Mouse (Mus musculus): Measurements from ENCODE around the gene Plxdc1. TPM values are rescaled to one million over a fixed set of nuclear protein-coding genes. Genes with fewer than 3 reads are reported as not detected.
"Not testable (repeated sequence)": the region's sequence is repeated elsewhere in the genome, so short reads cannot be mapped to it uniquely, and the experiment has no call there.

Plxdc1 gene
- total RNA-seq, 2 experiments from 2014 or later, result 7.1 to 7.6 TPM

DNA sequence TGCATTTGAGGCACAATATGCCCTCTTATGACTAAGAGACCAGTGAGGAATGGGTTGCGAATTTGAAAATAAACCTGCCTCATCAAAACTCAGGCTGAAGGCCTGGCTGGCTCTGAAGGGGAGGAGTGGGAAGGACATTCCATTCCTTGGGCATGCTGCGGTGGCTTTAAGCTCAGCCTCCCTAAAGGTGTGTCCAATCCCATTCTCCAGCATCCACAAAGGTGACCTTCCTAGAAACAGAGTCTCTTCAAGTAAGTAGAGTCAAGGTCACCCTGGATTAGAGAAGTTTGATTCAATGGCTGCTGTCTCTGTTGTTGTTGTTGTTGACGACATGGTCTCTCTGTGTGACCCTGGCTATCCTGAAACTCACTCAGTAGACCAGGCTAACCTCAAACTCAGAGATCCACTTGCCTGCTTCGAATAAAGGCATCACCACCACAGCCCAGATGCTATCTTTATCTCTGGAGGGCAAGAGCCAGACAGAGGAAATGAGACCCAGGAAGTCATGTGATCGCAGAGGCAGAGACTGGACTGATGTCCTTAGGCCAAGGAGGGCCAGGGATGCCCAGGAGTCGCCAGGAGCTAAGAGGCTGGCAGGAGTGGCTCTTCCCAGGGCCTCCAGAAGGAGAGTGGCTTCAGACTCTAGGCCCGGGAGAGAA is 27.5 kb downstream of the Plxdc1 start:
- no peak for DNase-seq (ENCODE audit: low spot score in 2 of 2)

DNA sequence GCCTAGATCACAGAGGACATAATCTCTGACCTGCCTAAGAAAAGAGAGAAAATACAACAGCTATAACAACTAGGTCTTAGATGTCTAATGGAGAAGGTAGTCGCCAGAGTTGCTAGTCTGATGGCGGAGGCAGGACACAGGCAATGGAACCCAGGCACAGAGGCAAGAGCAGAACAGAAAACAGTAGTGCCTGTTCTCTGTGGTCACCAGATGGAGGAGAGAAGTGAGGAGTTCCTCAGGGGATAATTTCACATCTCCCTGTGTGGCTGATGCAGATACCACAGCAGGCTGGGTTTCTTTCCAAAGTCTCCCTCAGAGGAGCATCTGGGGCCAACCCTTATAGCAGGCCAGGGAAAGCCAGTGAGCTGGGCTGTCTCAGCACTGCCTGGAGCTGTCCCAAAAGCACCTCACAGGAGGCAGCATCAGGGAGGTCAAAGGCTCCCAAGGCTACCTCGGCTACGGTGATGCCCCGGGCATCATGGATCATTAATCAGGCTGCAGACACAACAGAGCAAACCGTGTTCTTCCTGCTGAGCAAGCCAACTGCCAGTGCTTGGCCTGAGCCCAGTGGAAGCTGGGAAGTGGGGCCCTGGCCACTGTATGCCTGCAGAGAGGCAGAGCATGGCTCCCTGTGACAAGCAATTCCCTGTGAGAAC is 29.2 kb downstream of the Plxdc1 start:
- no peak for DNase-seq (ENCODE audit: low spot score in 2 of 2)

DNA sequence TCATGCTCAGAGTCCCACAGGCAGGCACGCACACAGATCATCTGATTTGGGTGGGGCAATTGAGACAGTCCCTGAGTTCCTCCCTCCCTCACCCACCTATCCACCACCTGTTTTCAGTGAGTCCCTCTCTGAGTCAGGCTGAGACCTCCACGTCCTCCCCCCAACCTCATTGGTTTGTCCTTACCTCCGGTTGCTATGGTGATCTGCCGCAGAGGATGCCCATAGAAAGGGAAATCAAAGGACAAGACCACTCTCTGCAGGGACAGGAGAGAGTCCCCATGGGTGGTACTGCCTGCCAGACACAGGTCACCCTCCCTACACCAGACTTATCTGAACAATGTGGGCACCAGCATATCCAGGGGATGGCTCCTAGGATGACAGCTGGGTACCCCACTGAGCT is 30.3 kb downstream of the Plxdc1 start:
- no peak for DNase-seq (ENCODE audit: low spot score in 2 of 2)

DNA sequence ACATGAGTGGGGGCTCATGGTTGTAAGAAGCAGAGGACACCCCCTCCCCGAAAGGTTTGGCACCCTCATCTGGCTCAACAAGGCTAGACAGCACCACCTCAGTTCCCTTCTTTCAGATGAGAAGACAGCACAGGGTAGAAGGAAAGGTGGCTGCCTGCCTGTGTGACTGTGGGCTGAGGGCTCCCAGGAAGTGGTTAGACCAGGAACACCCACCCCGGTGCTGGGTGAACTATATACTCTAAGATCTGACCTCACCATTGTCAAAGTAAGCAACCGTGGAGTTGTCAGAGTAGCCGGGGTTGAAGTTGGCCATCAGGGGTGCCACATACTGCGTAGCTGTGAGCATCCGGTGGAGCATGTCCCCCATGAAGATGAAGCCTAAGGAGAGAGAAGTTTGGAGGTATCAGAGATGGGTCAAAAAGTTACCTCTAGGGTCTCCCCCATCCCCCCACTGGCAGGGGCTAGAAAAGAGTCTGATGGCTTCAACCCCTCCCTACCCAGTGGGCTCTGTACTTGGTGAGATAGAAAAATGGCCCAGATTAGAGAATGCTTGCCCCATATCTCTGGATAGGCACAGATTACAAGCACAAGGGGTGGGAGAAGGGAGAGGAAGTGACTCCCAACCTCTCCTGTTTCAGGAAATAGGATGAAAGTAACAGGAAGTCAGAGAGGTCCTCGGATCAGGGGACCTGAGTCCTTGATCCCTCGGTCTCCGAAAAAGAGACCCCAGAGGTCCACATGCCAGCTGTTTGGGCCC is 30.9 kb downstream of the Plxdc1 start:
- DNase-seq (ENCODE audit: low spot score in 2 of 2), result no peak

DNA sequence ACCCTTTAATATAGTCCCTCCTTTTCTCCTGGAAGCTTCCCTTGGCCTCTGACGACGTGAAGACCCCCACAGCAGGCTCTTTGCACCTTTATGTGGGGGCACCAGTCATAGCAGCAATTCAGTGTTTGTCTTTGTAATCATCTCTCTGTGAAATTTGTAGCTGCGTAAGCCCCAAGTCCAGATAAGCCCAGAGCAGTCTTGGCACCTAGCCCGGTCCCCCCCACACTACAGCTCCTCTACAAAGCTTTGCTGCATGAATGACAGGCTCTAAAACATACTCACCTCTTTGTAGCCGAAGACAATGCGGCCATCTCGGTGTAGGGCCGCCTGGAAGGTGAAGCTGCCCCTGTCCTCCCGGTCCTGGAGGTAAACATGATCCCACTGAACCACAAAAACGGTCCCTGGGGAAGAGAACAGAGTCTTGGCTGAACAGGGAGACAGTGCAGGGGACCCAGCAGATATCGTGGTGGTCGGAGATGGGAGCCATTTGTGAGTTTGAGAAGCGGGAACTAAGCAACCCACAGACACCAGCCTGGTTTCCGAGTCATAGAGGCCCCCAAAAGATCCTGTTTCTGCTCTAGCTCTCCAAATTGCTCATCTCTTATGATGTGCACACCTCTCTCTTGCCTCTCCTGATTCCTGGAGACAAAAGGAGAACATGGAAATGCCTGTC is 31.6 kb downstream of the Plxdc1 start:
- DNase-seq (ENCODE audit: low spot score in 2 of 2), result no peak

DNA sequence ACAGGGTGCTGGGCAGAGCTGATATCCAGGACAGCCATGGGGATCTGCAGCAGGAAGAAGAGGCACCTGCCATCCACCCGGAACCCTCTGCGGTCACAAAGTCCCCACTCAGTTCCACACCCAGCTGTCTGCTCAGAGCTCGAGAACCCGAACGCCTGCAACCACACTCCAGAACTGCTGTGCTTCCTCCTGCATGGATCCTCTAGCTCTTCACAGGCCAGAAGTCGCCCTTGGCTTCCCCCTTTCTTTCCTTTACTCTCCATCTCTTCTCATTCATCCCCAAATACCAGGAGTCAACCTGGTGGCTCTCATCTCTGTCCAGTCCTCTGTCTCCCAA is 32.3 kb downstream of the Plxdc1 start:
- DNase-seq (ENCODE audit: low spot score in 2 of 2), result no peak

DNA sequence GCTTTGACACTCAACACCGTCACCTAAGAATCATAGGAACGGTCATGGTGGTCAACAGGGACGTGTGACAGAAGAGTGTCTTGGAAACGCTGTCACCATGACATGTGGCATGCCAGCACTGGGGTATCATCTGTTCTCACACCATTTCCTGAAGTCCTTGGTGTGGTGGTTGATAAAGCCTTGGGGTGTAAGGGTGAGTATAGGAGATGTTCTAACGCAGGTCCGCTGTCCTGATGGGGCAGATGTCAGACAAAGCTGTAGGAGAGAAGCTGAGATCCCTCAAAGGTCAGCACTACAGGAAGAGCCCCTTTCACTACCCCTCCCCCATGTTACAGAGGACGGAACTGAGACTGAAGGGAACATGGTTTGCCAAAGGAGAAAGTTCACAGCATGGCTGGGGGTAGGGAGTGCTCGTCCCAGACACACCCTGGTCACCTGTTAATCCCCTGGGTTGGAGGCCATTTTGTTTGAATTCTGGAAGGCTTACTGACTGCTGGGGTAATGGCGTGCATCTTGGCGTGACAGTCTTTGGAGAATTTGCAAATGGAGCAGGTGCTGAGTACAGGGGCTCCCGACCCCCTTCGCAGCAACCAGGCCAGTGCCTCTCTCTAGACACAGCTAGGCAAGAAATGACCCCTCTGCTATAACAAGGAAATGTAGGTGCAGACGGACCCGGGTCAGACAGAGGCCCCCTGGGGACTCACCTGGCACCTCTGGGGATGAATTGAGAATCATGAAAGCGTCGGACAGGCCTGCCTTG is 32.9 kb downstream of the Plxdc1 start:
- no peak for DNase-seq (ENCODE audit: low spot score in 2 of 2)

DNA sequence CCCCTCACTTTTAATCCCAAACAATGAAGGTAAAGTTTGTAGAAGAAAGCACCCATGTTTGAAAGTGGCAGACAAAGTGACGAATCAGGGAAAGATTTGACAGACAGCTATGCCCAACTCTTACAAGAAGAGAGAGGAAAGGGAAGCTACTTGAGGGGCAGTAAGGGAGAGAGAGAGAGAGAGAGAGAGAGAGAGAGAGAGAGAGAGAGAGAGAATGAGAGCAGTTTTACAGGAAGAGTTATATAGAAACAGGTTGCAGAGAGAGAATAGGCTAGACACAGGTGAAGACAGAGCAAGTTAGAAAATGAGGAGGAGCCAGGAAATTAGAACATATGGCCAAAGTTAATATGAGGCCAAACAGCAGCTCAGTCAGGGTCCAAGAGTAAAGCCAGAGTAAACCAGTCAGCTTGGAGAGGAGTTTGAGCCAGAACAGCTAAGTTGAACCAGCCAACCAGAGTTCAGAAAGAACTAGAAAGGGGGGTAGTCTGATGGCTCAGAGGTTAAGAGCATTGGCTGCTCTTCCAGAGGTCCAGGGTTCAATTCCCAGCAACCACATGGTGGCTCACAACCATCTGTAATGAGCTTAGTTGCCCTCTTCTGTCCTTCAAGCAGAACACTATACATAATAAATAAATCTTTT is 33.8 kb downstream of the Plxdc1 start:
- no peak for DNase-seq (ENCODE audit: low spot score in 2 of 2)

DNA sequence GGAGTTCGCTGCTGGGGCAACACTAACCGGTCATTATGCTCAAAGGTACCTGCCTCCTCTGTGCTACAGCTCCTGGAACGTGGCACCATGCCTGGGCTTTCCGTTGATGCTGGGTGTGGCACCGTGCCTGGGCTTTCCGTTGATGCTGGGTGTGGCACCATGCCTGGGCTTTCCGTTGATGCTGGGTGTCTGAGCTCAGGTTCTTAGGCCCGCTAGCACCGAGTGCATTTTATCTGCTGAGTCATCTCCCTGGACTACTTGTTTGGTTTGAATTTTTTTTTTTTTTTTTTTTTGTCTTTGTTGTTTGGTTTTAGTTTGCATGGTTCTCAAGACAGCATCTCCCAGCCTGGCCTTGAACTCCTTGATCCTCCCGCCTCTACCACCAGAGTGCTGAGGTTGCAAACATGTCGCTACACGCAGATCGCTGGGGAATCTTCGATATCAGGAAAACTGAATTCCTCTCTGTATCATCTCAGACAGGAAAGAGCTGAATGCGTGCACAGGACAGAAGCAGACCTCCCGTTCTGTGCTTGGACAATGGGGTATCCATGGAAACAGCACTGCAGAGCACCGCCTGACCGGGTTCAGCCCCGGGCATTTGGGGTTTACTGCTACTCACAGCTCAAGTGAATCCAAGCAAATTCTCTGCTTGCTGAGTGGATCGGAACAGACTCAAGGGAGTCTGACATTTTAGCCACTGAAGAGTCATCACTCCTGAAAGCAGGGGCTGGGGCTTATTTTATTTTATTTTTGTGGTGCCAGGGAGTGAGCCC is 36.4 kb downstream of the Plxdc1 start:
- no peak for DNase-seq (ENCODE audit: low spot score in 2 of 2)

DNA sequence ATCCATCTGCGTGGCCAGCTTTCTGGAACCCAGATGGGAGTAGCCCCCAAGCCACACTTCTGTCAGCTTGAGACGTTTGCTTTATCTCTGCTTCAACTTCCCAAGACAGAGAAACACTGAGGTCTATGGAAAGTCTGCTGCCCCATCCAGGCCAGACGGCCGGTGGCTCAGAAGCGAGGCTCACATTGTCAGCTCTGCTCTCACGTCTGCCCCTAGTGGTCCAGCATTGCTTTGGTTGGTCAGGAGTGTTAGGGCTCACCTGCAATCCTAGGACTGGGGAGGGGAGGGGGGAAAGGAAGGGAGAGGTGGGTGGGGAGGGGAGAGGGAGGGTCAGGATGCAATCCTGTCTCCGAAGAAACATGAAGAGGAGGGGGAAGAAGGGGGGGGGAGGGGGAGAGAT is 38.8 kb downstream of the Plxdc1 start:
- DNase-seq (ENCODE audit: low spot score in 2 of 2), result no peak

DNA sequence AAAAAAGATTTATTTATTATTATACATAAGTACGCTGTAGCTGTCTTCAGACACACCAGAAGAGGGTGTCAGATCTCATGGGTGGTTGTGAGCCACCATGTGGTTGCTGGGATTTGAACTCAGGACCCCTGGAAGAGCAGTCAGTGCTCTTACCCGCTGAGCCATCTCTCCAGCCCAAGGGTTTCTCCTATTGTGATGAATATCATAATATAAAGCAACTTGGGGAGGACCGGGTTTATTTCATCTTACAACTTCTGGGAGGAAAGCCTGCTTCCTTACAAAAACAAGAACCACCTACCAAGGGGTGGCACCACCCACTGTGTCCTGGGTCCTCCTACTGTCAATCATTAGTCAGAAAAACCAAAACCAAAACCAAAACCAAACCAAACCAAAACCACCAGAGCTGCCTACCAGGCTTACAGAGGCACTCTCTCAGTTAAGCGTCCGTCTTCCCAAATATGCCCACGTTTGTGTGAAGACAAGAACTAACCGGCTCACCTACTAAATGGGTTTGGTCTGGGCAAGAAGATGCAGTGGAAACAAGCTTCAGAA is 40.4 kb downstream of the Plxdc1 start:
- DNase-seq (ENCODE audit: low spot score in 2 of 2), result not testable (repeated sequence)

DNA sequence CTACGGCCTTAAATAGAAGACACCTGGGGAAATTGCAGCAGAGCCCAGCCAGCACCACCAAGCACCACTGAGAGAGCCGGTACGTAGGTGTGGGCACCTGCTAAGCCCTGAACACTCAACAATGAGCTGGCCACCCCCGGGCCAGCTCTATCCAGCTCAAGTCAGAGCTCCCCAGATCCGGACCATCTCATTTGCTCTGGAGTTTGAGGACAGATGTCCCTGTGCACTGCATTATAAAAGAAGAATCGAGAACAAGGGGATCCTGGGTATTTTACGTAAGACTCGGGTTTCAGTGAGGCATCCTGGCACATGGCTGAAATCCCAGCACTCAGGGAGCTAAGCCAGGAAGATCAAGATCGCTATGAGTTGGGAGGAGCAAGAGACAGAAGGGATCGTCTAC is 41.2 kb downstream of the Plxdc1 start:
- DNase-seq (ENCODE audit: low spot score in 2 of 2), result no peak

DNA sequence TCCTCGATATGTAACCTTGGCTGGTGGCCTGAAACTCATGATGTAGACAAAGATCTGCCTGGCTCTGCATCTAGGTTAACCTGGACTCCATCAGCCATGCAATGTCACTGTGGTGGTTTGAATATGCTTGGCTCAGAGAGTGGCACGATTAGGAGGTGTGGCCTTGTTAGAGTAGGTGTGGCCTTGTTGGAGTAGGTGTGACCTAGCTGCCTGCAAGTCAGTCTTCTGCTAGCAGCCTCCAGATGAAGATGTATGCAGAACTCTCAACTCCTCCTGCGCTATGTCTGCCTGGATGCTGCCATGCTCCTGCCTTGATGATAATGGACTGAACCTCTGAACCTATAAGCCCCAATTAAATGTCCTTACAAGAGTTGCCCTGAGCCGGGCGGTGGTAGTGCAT is 43.0 kb downstream of the Plxdc1 start:
- no peak for DNase-seq (ENCODE audit: low spot score in 2 of 2)

DNA sequence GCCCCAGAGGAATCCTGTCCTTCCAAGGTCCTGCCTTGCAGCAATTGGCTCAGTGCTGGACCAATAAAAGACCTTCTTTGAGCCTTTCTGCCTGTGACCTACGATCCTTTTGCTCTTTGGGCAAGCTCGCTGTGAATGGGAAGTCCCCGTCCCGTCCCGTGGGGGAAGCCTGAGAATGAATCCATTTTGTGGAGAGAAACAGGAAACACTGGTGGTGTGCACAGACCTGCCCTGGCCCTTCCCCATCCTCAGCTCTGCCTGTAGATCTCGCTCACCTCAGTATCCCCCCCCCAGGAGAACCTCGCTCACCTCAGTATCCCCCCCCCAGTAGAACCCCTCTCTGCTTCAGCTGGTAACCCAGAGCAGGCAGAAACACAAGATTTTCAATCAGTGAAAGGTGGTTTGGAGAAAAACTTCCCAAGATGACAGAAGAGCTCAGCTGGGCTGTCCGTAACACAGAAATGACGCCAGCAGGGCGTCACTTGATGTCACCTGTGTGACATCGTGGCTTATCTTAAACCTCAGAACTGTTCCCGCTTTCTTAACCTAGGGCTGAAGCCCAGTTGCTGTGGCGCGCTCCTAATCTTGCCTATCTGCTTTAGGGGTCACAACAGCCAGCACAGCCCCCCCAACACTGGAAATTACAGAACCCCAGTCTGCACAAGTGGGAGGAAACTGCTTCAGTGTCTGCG is 43.7 kb downstream of the Plxdc1 start:
- DNase-seq (ENCODE audit: low spot score in 2 of 2), result no peak

DNA sequence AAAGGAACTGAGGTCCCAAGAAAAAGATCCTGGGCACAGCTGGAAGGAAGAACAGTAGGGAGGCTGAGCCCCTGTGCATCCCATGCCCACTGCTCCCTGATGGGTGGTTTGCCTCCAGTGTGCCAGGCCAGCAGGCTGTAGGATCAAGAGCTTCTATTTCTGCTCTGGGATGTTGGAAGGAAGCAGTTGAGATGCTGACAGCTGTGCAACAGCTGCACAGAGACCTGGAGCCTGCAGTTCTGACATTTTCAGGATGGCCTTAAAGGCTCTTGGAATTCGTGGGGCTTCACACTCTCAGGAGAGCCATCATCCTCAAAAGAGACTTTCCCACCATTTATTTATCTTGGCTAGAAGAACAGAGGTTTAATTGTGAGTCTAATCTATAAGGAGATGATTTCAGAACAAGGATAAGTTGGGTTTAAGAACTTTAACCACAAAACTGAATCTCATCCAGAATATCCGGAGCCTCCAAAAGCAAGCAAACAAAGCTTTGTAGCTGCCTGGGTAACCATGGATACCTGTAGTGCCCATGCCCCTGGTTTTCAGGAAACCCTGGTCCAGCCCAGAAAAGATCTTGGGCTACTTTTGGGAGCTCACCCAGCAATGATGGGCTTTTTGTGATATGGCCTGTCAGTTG is 48.7 kb downstream of the Plxdc1 start:
- no peak for DNase-seq (ENCODE audit: low spot score in 2 of 2)

DNA sequence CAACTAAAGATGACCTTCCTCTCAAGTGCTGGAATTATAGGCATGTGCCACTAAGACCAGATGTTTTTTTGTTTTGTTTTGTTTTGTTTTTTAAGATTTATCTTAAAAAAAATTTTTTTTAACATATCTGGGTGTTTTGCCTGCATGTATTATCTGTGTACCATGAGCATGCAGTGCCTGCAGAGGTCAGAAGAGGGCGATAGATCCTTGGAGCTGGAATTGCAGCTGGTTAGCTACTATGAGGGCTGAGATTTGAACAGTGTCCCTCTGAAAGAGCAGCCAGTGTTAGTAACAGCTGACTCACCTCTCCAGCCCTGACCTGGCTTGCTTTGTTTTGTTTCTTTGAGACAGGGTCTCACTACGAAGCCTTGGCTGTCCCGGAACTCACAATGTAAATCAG is 49.5 kb downstream of the Plxdc1 start:
- DNase-seq (ENCODE audit: low spot score in 2 of 2), result peak in 1 of 2 experiments; percentile 53

DNA sequence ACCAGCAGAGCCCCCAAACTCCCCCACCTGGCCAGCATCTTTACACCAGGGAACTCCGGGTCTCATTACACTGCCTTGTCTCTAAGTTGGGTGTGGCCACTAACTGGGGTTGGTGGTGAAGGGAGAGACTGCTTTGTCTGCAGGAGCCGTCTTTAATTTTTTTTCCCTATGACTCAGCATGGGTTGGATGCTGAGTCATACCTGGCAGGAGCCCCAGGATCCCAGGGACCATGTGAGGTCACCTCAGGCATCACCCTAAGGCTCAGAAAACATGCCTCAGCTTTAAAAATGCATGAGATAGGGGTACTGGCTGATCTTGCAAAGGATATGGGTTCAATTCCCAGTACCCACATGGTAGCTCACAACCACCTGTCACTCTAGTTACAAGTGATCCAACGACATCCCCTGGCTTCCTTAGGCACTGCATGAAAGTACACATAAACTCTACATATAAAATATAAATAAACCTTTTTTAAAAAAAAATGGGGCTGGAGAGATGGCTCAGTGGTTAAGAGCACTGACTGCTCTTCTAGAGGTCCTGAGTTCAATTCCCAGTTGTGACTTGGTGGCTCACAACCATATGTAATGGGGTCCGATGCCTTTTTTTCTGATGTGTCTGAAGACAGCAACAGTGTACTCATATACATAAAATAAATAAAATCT is 50.2 kb downstream of the Plxdc1 start:
- no peak for DNase-seq (ENCODE audit: low spot score in 2 of 2)

DNA sequence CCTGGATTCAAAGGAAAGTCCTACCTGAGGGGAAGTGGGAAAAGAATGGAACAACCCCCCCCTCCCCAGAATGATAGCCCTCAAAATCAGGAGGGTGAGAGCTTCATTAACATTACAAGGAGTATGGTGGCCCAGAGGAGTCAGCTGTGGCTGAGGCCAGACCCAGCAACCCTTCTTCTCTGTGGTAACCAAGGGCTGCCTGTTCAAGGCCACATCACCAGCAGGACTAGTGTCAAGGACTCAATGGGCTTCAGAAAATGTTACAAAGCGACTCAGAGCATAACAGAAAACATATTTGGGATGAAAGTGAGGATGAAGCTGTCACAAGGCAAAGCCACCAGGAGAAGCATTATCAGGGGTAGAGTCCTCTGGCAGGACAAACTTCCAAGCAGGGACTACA is 52.7 kb downstream of the Plxdc1 start:
- no peak for DNase-seq (ENCODE audit: low spot score in 2 of 2)
